Mouse (Mus musculus): Measurements from ENCODE around the gene Bank1. TPM values are rescaled to one million over a fixed set of nuclear protein-coding genes. Genes with fewer than 3 reads are reported as not detected.

Bank1 gene
- total RNA-seq, 1 experiment = 0.18 TPM

- DNase-seq (ENCODE audit: low read depth, low spot score) = peak; percentile 78
- H3K36me3 ChIP-seq (ENCODE audit: control insufficient read depth, insufficient read depth, low read length, poor library complexity, severe bottlenecking) = no peaks in the 10 kb centered on the region
- H3K4me1 ChIP-seq (ENCODE audit: control insufficient read depth in 2 of 2, insufficient read depth in 2 of 2, low read length in 2 of 2, poor library complexity in 1 of 2) = peaks cover 3 to 8% of the 10 kb centered on the region in 2 experiments; a peak in 3 of 4 replicates
- H3K9me3 ChIP-seq (ENCODE audit: control insufficient read depth, insufficient read depth, low read depth, low read length) = no peaks in the 10 kb centered on the region
- H3K4me3 ChIP-seq (ENCODE audit: insufficient read depth in 1 of 2, low read depth in 1 of 2, low read length in 2 of 2, poor library complexity in 1 of 2, severe bottlenecking in 1 of 2) = no peak overlapping the region
- H3K9ac ChIP-seq (ENCODE audit: insufficient read depth, low read depth, low read length, poor library complexity, severe bottlenecking) = no peak overlapping the region
- TF ChIP-seq MAFK (IDR thresholded peaks at IDR 0.05; ENCODE audit: insufficient read depth, low read depth, low read length) (no peak), ZC3H11A (IDR thresholded peaks at IDR 0.05; ENCODE audit: borderline replicate concordance, low read depth, low read length) (no peak), CHD2 (IDR thresholded peaks at IDR 0.05; ENCODE audit: low read depth, low read length) (peak; percentile 51; the same call in 1 of the 2 replicates), ZNF384 (IDR thresholded peaks at IDR 0.05; ENCODE audit: low read depth, low read length) (no peak)
- in situ Hi-C loops (cut with MboI; ENCODE audit: low sequenced_read_pairs in 2 of 2, unreplicated experiment in 2 of 2) = no loop called here
- H3K27ac ChIP-seq (ENCODE audit: insufficient read depth, low read depth, low read length, poor library complexity, severe bottlenecking) = no peak overlapping the region; the same call in 1 of the 2 replicates
Measured at GRCm38 (mm10) chr3:136115478-136116215, 210.2 kb downstream of the Bank1 start.

GRCm38 (mm10) chr3:136109411-136110139 is 216.3 kb downstream of the Bank1 start:
- Histone ChIP-seq H3K9ac (ENCODE audit: insufficient read depth, low read depth, low read length, poor library complexity, severe bottlenecking) (no peak overlapping the region), H3K9me3 (ENCODE audit: control insufficient read depth, insufficient read depth, low read depth, low read length) (no peaks in the 10 kb centered on the region), H3K36me3 (ENCODE audit: control insufficient read depth, insufficient read depth, low read length, poor library complexity, severe bottlenecking) (no peaks in the 10 kb centered on the region), H3K4me3 (ENCODE audit: insufficient read depth in 1 of 2, low read depth in 1 of 2, low read length in 2 of 2, poor library complexity in 1 of 2, severe bottlenecking in 1 of 2) (no peak overlapping the region), H3K27ac (ENCODE audit: insufficient read depth, low read depth, low read length, poor library complexity, severe bottlenecking) (no peak overlapping the region), H3K4me1 (ENCODE audit: control insufficient read depth in 2 of 2, insufficient read depth in 2 of 2, low read length in 2 of 2, poor library complexity in 1 of 2) (no peaks in the 10 kb centered on the region; a peak in 1 of 4 replicates)
- in situ Hi-C loops (cut with MboI; ENCODE audit: low sequenced_read_pairs in 2 of 2, unreplicated experiment in 2 of 2) = no loop called here
- no peak for TF ChIP-seq ZNF384 (IDR thresholded peaks at IDR 0.05; ENCODE audit: low read depth, low read length)
- no peak for DNase-seq (ENCODE audit: low read depth, low spot score)

GRCm38 (mm10) chr3:136106452-136106851 is 219.4 kb downstream of the Bank1 start:
- in situ Hi-C loops (cut with MboI; ENCODE audit: low sequenced_read_pairs in 2 of 2, unreplicated experiment in 2 of 2) = no loop called here
- no peaks in the 10 kb centered on the region for H3K9me3 ChIP-seq (ENCODE audit: control insufficient read depth, insufficient read depth, low read depth, low read length)
- H3K27ac ChIP-seq (ENCODE audit: insufficient read depth, low read depth, low read length, poor library complexity, severe bottlenecking) = no peak overlapping the region
- no peak overlapping the region for H3K4me3 ChIP-seq (ENCODE audit: insufficient read depth in 1 of 2, low read depth in 1 of 2, low read length in 2 of 2, poor library complexity in 1 of 2, severe bottlenecking in 1 of 2)
- H3K9ac ChIP-seq (ENCODE audit: insufficient read depth, low read depth, low read length, poor library complexity, severe bottlenecking) = no peak overlapping the region
- H3K4me1 ChIP-seq (ENCODE audit: control insufficient read depth in 2 of 2, insufficient read depth in 2 of 2, low read length in 2 of 2, poor library complexity in 1 of 2) = no peaks in the 10 kb centered on the region
- DNase-seq (ENCODE audit: low read depth, low spot score) = no peak
- TF ChIP-seq MAFK (IDR thresholded peaks at IDR 0.05; ENCODE audit: insufficient read depth, low read depth, low read length) (no peak), CHD2 (IDR thresholded peaks at IDR 0.05; ENCODE audit: low read depth, low read length) (no peak), ZNF384 (IDR thresholded peaks at IDR 0.05; ENCODE audit: low read depth, low read length) (no peak), ZC3H11A (IDR thresholded peaks at IDR 0.05; ENCODE audit: borderline replicate concordance, low read depth, low read length) (no peak), HCFC1 (IDR thresholded peaks at IDR 0.05; ENCODE audit: borderline replicate concordance, insufficient read depth, low read length) (no peak)
- H3K36me3 ChIP-seq (ENCODE audit: control insufficient read depth, insufficient read depth, low read length, poor library complexity, severe bottlenecking) = no peaks in the 10 kb centered on the region

GRCm38 (mm10) chr3:136103339-136103738 is 222.5 kb downstream of the Bank1 start:
- TF ChIP-seq HCFC1 (IDR thresholded peaks at IDR 0.05; ENCODE audit: borderline replicate concordance, insufficient read depth, low read length) = no peak
- peak; percentile 75; the same call in 1 of the 2 replicates for TF ChIP-seq ZNF384 (IDR thresholded peaks at IDR 0.05; ENCODE audit: low read depth, low read length)
- no peak for DNase-seq (ENCODE audit: low read depth, low spot score)
- Histone ChIP-seq H3K9me3 (ENCODE audit: control insufficient read depth, insufficient read depth, low read depth, low read length) (no peaks in the 10 kb centered on the region), H3K4me3 (ENCODE audit: insufficient read depth in 1 of 2, low read depth in 1 of 2, low read length in 2 of 2, poor library complexity in 1 of 2, severe bottlenecking in 1 of 2) (no peak overlapping the region), H3K4me1 (ENCODE audit: control insufficient read depth in 2 of 2, insufficient read depth in 2 of 2, low read length in 2 of 2, poor library complexity in 1 of 2) (no peaks in the 10 kb centered on the region), H3K9ac (ENCODE audit: insufficient read depth, low read depth, low read length, poor library complexity, severe bottlenecking) (no peak overlapping the region), H3K36me3 (ENCODE audit: control insufficient read depth, insufficient read depth, low read length, poor library complexity, severe bottlenecking) (no peaks in the 10 kb centered on the region), H3K27ac (ENCODE audit: insufficient read depth, low read depth, low read length, poor library complexity, severe bottlenecking) (no peak overlapping the region)
- in situ Hi-C loops (cut with MboI; ENCODE audit: low sequenced_read_pairs in 2 of 2, unreplicated experiment in 2 of 2) = no loop called here
